Mouse (Mus musculus) cerebellum, adult 9-11 months (tissue): Measurements from ENCODE around the gene Ttn.
"Not testable (repeated sequence)": the region's sequence is repeated elsewhere in the genome, so short reads cannot be mapped to it uniquely, and the experiment has no call there.

ENCODE experiments used
- DNase-seq: peaks from one replicate; pipeline ENCODE4 v3.0.0; 2022

Ttn gene

GRCm38 (mm10) chr2:76982391-76983145 is at the start of gene Ttn:
Ttn (minus strand) TSS chr2:76982547.
- no peak for DNase-seq

- no peak for DNase-seq
Observed at GRCm38 (mm10) chr2:77020649-77021048, 38.3 kb upstream of the Ttn start.

GRCm38 (mm10) chr2:77017735-77018134 is 35.4 kb upstream of the Ttn start:
- no peak for DNase-seq

DNA sequence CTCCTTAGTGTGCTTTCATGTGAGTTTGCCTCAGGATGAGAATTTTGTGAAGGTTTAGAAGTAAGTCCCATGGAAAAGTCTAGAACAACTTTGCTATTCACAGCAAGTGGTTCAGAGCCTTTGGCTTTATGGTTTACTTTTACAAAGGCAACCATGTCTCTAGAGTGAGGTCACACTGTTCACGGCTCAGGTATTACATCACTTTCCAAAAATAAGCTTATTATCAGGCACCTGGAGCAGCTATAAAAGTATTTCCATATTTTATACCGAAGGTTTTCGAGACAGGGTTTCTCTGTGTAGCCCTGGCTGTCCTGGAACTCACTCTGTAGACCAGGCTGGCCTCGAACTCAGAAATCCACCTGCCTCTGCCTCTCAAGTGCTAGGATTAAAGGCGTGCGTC is 31.1 kb upstream of the Ttn start:
- not testable (repeated sequence) for DNase-seq

GRCm38 (mm10) chr2:77011981-77012380 is 29.6 kb upstream of the Ttn start:
- no peak for DNase-seq

- no peak for DNase-seq
Observed at GRCm38 (mm10) chr2:77007015-77007414, 24.7 kb upstream of the Ttn start.

GRCm38 (mm10) chr2:77003148-77003547 is 20.8 kb upstream of the Ttn start:
- no peak for DNase-seq

DNA sequence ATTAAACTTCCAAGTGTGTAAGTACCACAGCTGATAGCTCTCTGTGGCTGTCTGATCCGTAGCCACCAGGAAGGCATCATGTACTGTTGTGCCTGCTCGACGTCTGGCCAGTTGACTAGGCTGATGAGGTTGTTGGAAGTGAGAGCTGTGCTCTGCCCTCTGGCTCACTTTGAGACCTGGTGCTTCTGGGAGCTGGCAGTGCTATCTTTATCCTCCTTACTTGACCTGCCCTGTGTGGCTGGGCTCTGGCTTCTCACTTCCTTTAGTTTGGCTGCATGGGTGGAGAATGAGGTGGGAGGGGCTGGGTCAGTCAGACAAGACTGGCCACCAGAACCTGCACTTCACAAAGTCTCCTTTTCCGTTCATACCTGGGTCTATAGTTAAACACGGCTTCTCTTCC is 16.0 kb upstream of the Ttn start:
- DNase-seq = no peak

GRCm38 (mm10) chr2:76992493-76993201 is 10.3 kb upstream of the Ttn start:
- no peak for DNase-seq

DNA sequence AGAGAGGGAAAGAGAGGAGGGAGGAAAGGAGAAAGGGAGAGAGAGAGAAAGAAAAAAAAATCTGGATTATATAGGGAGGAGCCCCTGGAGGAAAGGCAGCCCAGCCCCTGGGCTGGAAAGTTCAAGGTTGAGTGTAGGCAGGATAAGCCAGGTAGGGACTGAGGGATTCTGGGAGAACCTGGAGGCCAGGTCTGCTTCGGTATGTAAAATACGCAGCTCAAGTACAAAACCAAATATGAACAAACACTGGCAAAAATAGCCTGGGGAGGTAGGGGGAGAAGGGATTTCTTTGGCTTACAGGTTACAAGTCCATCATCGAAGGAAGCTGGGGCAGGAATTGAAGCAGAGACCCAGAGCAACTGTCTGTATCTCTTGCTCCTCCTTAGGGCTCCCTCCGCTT is 5.0 kb upstream of the Ttn start:
- no peak for DNase-seq

- no peak for DNase-seq
Observed at GRCm38 (mm10) chr2:76984384-76984783, 2.0 kb upstream of the Ttn start.

- DNase-seq = no peak
Observed at GRCm38 (mm10) chr2:76983601-76984000, 1.3 kb upstream of the Ttn start.

DNA sequence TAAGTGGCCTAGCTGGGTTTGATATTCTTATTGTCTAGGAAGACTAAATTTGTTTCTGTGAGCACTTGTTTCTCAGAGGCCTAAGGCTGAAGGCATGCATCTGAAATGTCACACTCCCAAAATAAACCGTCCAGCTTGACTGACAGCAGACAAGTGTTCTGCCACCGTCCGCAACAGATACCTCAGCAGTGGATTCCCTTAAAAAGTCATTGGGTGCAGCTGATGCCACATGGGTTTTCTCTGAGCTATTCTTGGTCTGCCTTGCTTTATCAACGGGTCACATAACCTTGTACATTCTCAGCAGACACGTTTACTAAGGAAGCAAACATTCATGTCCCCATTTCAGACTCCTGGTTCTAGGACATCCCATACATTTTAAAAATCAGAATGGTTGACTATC is 630 bp downstream of the Ttn start:
- DNase-seq = no peak

- DNase-seq = no peak
Observed at GRCm38 (mm10) chr2:76980146-76980545, 2.2 kb downstream of the Ttn start.

DNA sequence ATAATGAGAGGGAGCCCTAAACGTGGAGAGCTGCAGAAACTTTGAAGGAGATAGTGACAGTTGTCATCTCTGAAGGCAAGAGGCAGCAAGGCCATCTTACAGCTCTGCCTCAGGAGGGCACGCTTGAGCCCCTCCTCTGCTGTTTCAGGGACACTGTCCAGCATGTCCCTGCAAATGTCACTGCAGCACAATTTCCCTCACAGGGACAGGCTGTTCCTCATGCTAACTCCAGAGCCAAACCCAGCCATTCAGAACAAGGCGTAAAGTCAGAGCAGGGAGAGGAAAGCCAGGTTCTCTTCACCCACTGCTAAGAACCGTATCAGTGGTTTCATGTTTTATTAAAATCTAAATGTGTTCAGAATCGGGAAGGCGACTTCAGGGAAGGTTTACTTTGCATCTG is 4.7 kb downstream of the Ttn start:
- no peak for DNase-seq

- no peak for DNase-seq
Observed at GRCm38 (mm10) chr2:76972051-76972450, 10.3 kb downstream of the Ttn start.

GRCm38 (mm10) chr2:76971069-76971468 is 11.3 kb downstream of the Ttn start:
- no peak for DNase-seq

GRCm38 (mm10) chr2:76970669-76971068 is 11.7 kb downstream of the Ttn start:
- DNase-seq = no peak

DNA sequence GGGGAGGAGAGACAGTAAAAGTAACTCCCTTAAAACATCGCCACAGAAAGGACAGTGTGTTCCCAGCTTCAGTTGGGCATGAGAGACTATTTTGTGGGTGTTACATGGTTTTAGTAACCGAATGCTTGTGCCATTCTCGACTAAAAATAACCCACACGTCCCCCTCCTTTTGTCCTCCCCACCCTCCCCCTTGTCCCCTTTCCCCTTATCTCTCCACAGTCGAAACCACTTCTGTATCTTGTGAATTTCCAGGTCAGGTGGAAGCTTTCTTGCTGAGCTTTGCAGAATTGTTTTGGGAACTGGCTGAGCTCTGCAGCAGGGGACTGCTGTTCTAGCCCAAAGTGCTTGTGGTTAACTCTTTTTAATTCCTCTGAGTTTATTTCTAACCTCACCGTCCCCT is 12.1 kb downstream of the Ttn start:
- no peak for DNase-seq

DNA sequence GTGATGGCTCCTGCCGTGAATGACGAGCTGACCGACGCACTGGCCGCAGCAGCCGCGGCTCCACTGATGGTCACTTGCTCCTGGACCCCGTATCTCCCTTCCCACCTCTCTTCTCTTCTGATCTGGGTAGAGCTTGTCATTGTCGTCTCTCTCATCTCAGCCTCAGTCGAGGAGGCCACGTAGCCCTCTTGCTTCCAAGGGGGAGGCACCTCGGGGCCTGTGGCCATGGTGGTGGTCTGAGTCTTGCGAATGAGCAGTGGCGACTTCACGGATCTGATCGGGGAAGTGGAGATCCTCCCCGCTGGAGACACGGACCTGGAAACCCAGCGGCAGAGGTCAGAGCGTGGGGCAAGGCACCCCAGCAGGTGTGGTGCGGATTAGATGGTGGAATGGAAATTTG is 12.7 kb downstream of the Ttn start:
- no peak for DNase-seq

DNA sequence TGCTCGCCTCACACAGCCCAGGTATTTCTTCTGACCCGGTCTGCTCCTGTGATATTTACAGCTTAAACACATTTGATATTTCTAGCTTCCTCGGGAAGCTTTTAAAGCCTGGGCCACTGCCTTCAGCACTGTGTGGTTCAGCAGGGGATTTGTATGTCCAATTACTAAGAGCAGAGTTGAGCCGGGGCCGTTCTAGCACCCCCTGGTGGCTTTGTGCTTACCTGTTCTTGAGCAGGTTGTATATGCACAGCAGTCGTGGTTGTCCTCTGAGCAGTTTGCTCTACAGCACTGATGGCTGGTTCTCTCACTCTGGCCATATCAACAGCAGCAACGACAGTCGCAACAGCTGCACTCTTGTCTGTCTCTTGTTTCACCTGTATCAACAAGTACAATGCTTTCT is 13.4 kb downstream of the Ttn start:
- peak; percentile 64 for DNase-seq

DNA sequence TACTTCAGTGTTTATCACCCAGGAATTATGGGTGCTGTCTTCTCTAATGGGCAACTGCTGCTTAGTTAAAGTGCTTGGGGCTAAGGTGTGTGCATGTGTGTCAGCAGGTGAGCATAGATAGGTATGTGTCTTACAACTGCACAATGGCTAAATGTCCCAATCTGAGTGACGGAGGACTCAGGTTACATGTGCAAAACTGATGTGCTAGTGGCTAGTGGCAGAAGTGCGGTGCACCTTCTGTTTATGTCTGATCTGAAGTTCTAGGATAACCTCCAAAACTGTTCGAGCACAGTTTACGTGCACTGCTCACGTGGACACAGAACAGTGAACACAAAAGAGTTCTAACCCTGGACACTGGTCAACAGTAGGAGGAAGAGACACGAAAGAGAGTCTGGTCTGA is 15.8 kb downstream of the Ttn start:
- no peak for DNase-seq

GRCm38 (mm10) chr2:76966013-76966412 is 16.3 kb downstream of the Ttn start:
- DNase-seq = no peak

DNA sequence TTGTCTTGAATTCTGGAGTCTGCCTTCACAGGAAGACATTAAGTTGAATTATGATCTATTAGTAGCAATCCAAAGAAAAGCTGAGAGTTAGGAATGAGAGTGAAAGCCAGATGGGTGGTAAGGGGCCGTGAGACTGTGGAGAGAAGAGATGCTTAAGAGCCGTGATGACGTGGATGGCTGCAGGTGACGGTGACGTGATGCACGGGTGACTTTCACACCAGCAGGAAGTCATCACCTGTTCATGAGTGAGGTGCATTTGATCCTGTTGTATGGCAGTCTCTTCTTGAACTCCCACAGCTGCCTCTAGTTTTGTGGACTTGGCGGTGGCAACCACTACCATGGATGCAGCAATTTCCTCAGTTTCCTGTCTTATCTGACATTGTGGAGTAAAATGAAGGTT is 16.8 kb downstream of the Ttn start:
- DNase-seq = no peak

- DNase-seq = no peak
Observed at GRCm38 (mm10) chr2:76962045-76962432, 20.3 kb downstream of the Ttn start.
